Mouse (Mus musculus) MEL (cell line): ENCODE data around the gene Cacng5.

Source experiments
- CTCF ChIP-seq, 3 experiments: IDR thresholded peaks in 2 of 3; conservative IDR thresholded peaks in 1 of 3; 2 replicates each; pipeline ENCODE4 v1.5.1; 2011 to 2012; ENCODE audit warnings: low read length in 3 of 3, low read depth in 2 of 3, mild to moderate bottlenecking in 2 of 3, improper control_type of control experiment in 1 of 3, inconsistent platforms in 1 of 3, mixed read lengths in 1 of 3, moderate library complexity in 1 of 3; ENCODE audit not compliant: control insufficient read depth in 1 of 3, insufficient read depth in 1 of 3, poor library complexity in 1 of 3, severe bottlenecking in 1 of 3
- MXI1 ChIP-seq: IDR thresholded peaks from 2 replicates; pipeline ENCODE4 v1.6.1; 2011; ENCODE audit warnings: mild to moderate bottlenecking, low read depth, low read length, improper control_type of control experiment
- UBTF ChIP-seq: IDR thresholded peaks from 2 replicates; pipeline ENCODE4 v1.6.1; 2012; ENCODE audit warnings: low read depth, mild to moderate bottlenecking, inconsistent platforms, low read length, improper control_type of control experiment, moderate library complexity, borderline replicate concordance; ENCODE audit not compliant: insufficient read depth
- ZMIZ1 ChIP-seq: IDR thresholded peaks from 2 replicates; pipeline ENCODE4 v1.6.1; 2012; ENCODE audit warnings: low read depth, mild to moderate bottlenecking, inconsistent platforms, low read length, improper control_type of control experiment, moderate library complexity

GRCm38 (mm10) chr11:107853088-107853487 is 61.8 kb downstream of the Cacng5 start:
- no peak for TF ChIP-seq UBTF
- TF ChIP-seq CTCF (IDR thresholded peaks at IDR 0.05 in 2 of 3, conservative IDR thresholded peaks at IDR 0.05 in 1 of 3; ENCODE audit: control insufficient read depth in 1 of 3, insufficient read depth in 1 of 3, low read depth in 2 of 3, low read length in 3 of 3, poor library complexity in 1 of 3, severe bottlenecking in 1 of 3): peak; percentile 61 to 91 (median 65)
- TF ChIP-seq ZMIZ1: no peak
- TF ChIP-seq MXI1: no peak
